Mouse (Mus musculus) hindbrain, embryonic 13.5 days (tissue): Measurements from ENCODE around the gene Tnrc6b. TPM values are rescaled to one million over a fixed set of nuclear protein-coding genes. Genes with fewer than 3 reads are reported as not detected.
A peak's percentile ranks its signal among the peaks of the same experiment; 100 is the strongest.
"Not testable (repeated sequence)": the region's sequence is repeated elsewhere in the genome, so short reads cannot be mapped to it uniquely, and the experiment has no call there.

ENCODE experiments used
- ATAC-seq: fragments of 200-750 bp; cut with Nextera tagmentation; 2 replicates; pipeline ENCODE4 v1.8.0; 2017; ENCODE audit warnings: moderate TSS enrichment; ENCODE audit not compliant: low FRiP score
- H3K27ac ChIP-seq: fragments of 300-500 bp; sonication (generic); 2 replicates; pipeline ENCODE4 v1.5.1; 2015; ENCODE audit warnings: inconsistent platforms, mild to moderate bottlenecking, moderate library complexity
- H3K27me3 ChIP-seq: fragments of 300-500 bp; sonication (generic); 2 replicates; pipeline ENCODE4 v1.6.1; 2015; ENCODE audit warnings: mild to moderate bottlenecking, inconsistent platforms
- H3K36me3 ChIP-seq: fragments of 300-500 bp; sonication (generic); 2 replicates; pipeline ENCODE4 v1.6.1; 2015; ENCODE audit warnings: mild to moderate bottlenecking, inconsistent platforms
- H3K4me1 ChIP-seq: fragments of 300-500 bp; sonication (generic); replicated peaks from 2 replicates; pipeline ENCODE4 v1.6.1; 2015; ENCODE audit warnings: inconsistent platforms
- H3K4me2 ChIP-seq: fragments of 300-500 bp; sonication (generic); 2 replicates; pipeline ENCODE4 v1.6.1; 2015; ENCODE audit warnings: inconsistent platforms, mild to moderate bottlenecking, moderate library complexity
- H3K4me3 ChIP-seq: fragments of 300-500 bp; sonication (generic); 2 replicates; pipeline ENCODE4 v1.5.1; 2015; ENCODE audit warnings: mild to moderate bottlenecking, inconsistent platforms
- H3K9ac ChIP-seq: fragments of 300-500 bp; sonication (generic); 2 replicates; pipeline ENCODE4 v1.6.1; 2015; ENCODE audit warnings: mild to moderate bottlenecking, inconsistent platforms
- H3K9me3 ChIP-seq: fragments of 300-500 bp; sonication (generic); 2 replicates; pipeline ENCODE4 v1.6.1; 2016; ENCODE audit warnings: inconsistent platforms
- WGBS: fragments of 180-500 bp; shearing (Covaris S2); methylation state at CpG from one replicate; pipeline ENCODE4 v1.1.7; 2015; 5-methylcytosine and 5-hydroxymethylcytosine counted together
- polyA plus RNA-seq: library from polyadenylated mRNA; unstranded; fragments of >200 nt; fragmentation: Nextera tagmentation; extraction: Ambion mirVana; gene quantifications from 2 replicates; pipeline ENCODE4 v1.2.1, GENCODE M21; 2015

The Tnrc6b gene
- polyA plus RNA-seq, 1 experiment from 2014 or later: 45.2 TPM

- 90% methylated on average over 1 of the region's 1 CpGs for WGBS
- no peak for ATAC-seq
- no peak overlapping the region for H3K27ac ChIP-seq
Measured at GRCm38 (mm10) chr15:80844262-80844661, 133.1 kb downstream of the Tnrc6b start.

GRCm38 (mm10) chr15:80844926-80845325, 133.8 kb downstream of the Tnrc6b start:
- H3K9me3 ChIP-seq: no peaks in the 10 kb centered on the region
- H3K4me3 ChIP-seq: no peak overlapping the region
- H3K36me3 ChIP-seq: no peaks in the 10 kb centered on the region
- H3K27me3 ChIP-seq: no peaks in the 10 kb centered on the region
- peaks cover 27% of the 10 kb centered on the region for H3K4me1 ChIP-seq
- 95% methylated on average over 2 of the region's 2 CpGs for WGBS
- no peak for ATAC-seq
- no peak overlapping the region for H3K27ac ChIP-seq
- no peak overlapping the region for H3K4me2 ChIP-seq
- no peak overlapping the region for H3K9ac ChIP-seq

More at GRCm38 (mm10) chr15:80844262-80844661, 133.1 kb downstream of the Tnrc6b start:
- Histone ChIP-seq H3K4me1 (peaks cover 25% of the 10 kb centered on the region), H3K36me3 (no peaks in the 10 kb centered on the region), H3K27me3 (no peaks in the 10 kb centered on the region), H3K9ac (no peak overlapping the region), H3K4me3 (no peak overlapping the region), H3K4me2 (no peak overlapping the region), H3K9me3 (no peaks in the 10 kb centered on the region)

- Histone ChIP-seq H3K4me1 (peaks cover 25% of the 10 kb centered on the region), H3K27ac (peak overlapping the region; percentile 45; the same call in 1 of the 2 replicates), H3K4me3 (no peak overlapping the region), H3K27me3 (no peaks in the 10 kb centered on the region), H3K4me2 (no peak overlapping the region), H3K9me3 (no peaks in the 10 kb centered on the region), H3K36me3 (no peaks in the 10 kb centered on the region), H3K9ac (no peak overlapping the region)
- no peak for ATAC-seq
- WGBS: 19% methylated on average over 8 of the region's 8 CpGs
Measured at GRCm38 (mm10) chr15:80850004-80850403, 138.9 kb downstream of the Tnrc6b start.

GRCm38 (mm10) chr15:80850682-80851475, 139.8 kb downstream of the Tnrc6b start:
- no peak overlapping the region for H3K4me2 ChIP-seq
- no peaks in the 10 kb centered on the region for H3K9me3 ChIP-seq
- no peaks in the 10 kb centered on the region for H3K27me3 ChIP-seq
- H3K4me3 ChIP-seq: no peak overlapping the region
- ATAC-seq: no peak
- H3K27ac ChIP-seq: no peak overlapping the region
- 83% methylated on average over 7 of the region's 7 CpGs for WGBS
- no peak overlapping the region for H3K9ac ChIP-seq
- no peaks in the 10 kb centered on the region for H3K36me3 ChIP-seq
- peaks cover 31% of the 10 kb centered on the region for H3K4me1 ChIP-seq

GRCm38 (mm10) chr15:80852122-80852521, 141.0 kb downstream of the Tnrc6b start:
- Histone ChIP-seq H3K36me3 (no peaks in the 10 kb centered on the region), H3K4me2 (no peak overlapping the region), H3K4me3 (no peak overlapping the region), H3K27me3 (no peaks in the 10 kb centered on the region), H3K9me3 (no peaks in the 10 kb centered on the region), H3K4me1 (peaks cover 37% of the 10 kb centered on the region), H3K9ac (no peak overlapping the region), H3K27ac (no peak overlapping the region)
- no peak for ATAC-seq
- WGBS: 95% methylated on average over 5 of the region's 5 CpGs

- 92% methylated on average over 3 of the region's 3 CpGs for WGBS
- H3K27me3 ChIP-seq, H3K36me3 ChIP-seq, H3K9ac ChIP-seq, H3K9me3 ChIP-seq, H3K27ac ChIP-seq, H3K4me2 ChIP-seq, ATAC-seq, H3K4me3 ChIP-seq: not testable (repeated sequence)
- peaks cover 34% of the 10 kb centered on the region for H3K4me1 ChIP-seq
Measured at GRCm38 (mm10) chr15:80852527-80852926, 141.4 kb downstream of the Tnrc6b start.

- Histone ChIP-seq H3K4me3 (no peak overlapping the region), H3K27me3 (no peaks in the 10 kb centered on the region), H3K9me3 (no peaks in the 10 kb centered on the region), H3K4me1 (peaks cover 30% of the 10 kb centered on the region), H3K27ac (no peak overlapping the region), H3K4me2 (no peak overlapping the region), H3K36me3 (peaks cover 7% of the 10 kb centered on the region; the same call in 1 of the 2 replicates), H3K9ac (no peak overlapping the region)
- WGBS: 93% methylated on average over 2 of the region's 2 CpGs
- no peak for ATAC-seq
Measured at GRCm38 (mm10) chr15:80859366-80859765, 148.3 kb downstream of the Tnrc6b start.

GRCm38 (mm10) chr15:80861302-80861701, 150.2 kb downstream of the Tnrc6b start:
- H3K27ac ChIP-seq: no peak overlapping the region
- ATAC-seq: no peak
- no peak overlapping the region for H3K4me3 ChIP-seq
- H3K27me3 ChIP-seq: no peaks in the 10 kb centered on the region
- H3K36me3 ChIP-seq: peaks cover 12% of the 10 kb centered on the region; the same call in 1 of the 2 replicates
- peaks cover 17% of the 10 kb centered on the region for H3K4me1 ChIP-seq
- H3K9ac ChIP-seq: no peak overlapping the region
- no peak overlapping the region for H3K4me2 ChIP-seq
- WGBS: 100% methylated on average over 1 of the region's 1 CpGs
- H3K9me3 ChIP-seq: no peaks in the 10 kb centered on the region

- Histone ChIP-seq H3K4me3 (no peak overlapping the region), H3K27ac (no peak overlapping the region; the same call in 1 of the 2 replicates), H3K36me3 (peaks cover 18% of the 10 kb centered on the region), H3K9ac (no peak overlapping the region), H3K4me2 (no peak overlapping the region), H3K9me3 (no peaks in the 10 kb centered on the region), H3K4me1 (peaks cover 14% of the 10 kb centered on the region), H3K27me3 (no peaks in the 10 kb centered on the region)
- no peak for ATAC-seq
- 54% methylated on average over 2 of the region's 2 CpGs for WGBS
Measured at GRCm38 (mm10) chr15:80862027-80862426, 150.9 kb downstream of the Tnrc6b start.

- peaks cover 15% of the 10 kb centered on the region for H3K36me3 ChIP-seq
- not testable (repeated sequence) for H3K4me1 ChIP-seq, H3K9me3 ChIP-seq, H3K27me3 ChIP-seq, H3K4me2 ChIP-seq, H3K27ac ChIP-seq, H3K4me3 ChIP-seq, ATAC-seq, H3K9ac ChIP-seq
- 98% methylated on average over 4 of the region's 4 CpGs for WGBS
Measured at GRCm38 (mm10) chr15:80868603-80869002, 157.5 kb downstream of the Tnrc6b start.

GRCm38 (mm10) chr15:80874726-80875125, 163.6 kb downstream of the Tnrc6b start:
- Histone ChIP-seq H3K4me1 (no peaks in the 10 kb centered on the region), H3K4me3 (no peak overlapping the region), H3K4me2 (no peak overlapping the region), H3K9me3 (no peaks in the 10 kb centered on the region), H3K27me3 (no peaks in the 10 kb centered on the region), H3K27ac (no peak overlapping the region), H3K36me3 (peaks cover 33% of the 10 kb centered on the region), H3K9ac (no peak overlapping the region)
- WGBS: 76% methylated on average over 3 of the region's 3 CpGs
- no peak for ATAC-seq

- Histone ChIP-seq H3K4me2 (no peak overlapping the region), H3K9me3 (no peaks in the 10 kb centered on the region), H3K36me3 (peaks cover 46% of the 10 kb centered on the region), H3K27ac (no peak overlapping the region), H3K4me3 (no peak overlapping the region), H3K27me3 (no peaks in the 10 kb centered on the region), H3K9ac (no peak overlapping the region), H3K4me1 (no peaks in the 10 kb centered on the region)
- no peak for ATAC-seq
- 84% methylated on average over 21 of the region's 21 CpGs for WGBS
Measured at GRCm38 (mm10) chr15:80876231-80876630, 165.1 kb downstream of the Tnrc6b start.

GRCm38 (mm10) chr15:80884095-80884494, 173.0 kb downstream of the Tnrc6b start:
- H3K36me3 ChIP-seq: peaks cover 84% of the 10 kb centered on the region
- no peak overlapping the region for H3K27ac ChIP-seq
- H3K4me3 ChIP-seq: no peak overlapping the region
- H3K4me2 ChIP-seq: no peak overlapping the region
- H3K27me3 ChIP-seq: no peaks in the 10 kb centered on the region
- no peak for ATAC-seq
- H3K9ac ChIP-seq: no peak overlapping the region
- 93% methylated on average over 8 of the region's 8 CpGs for WGBS
- no peaks in the 10 kb centered on the region for H3K4me1 ChIP-seq
- no peaks in the 10 kb centered on the region for H3K9me3 ChIP-seq
